16 mouse cellular contexts compared by ENCODE assay signal in the genomic region with DNA sequence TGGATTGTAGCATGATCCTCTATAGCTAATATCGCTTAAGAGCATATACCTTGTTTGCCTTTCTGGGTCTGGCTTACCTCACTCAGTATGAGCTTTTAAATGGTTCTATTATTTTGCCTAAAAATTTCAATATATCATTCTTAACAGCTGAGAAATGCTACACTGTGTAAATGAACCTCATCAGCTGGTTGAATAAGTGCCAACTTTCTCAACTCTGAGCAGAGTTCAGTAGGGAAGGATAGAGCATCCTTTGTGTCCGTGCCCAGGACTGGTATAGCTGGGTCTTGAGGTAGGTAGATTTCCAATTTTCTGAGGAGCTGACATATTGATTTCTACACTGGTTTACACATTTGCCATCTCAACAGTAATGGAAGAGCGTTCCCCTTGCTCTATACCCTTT.
"Had no signal": no experiment of that assay in that cellular context is flagged by ENCODE, and none has a peak within 500 bp of the region (broad histone marks: within the 10 kb centered on the region; RNA-seq: fewer than 3 reads in every experiment).

No protein-coding gene starts in this region.

- H3K27me3 ChIP-seq: neural tube, embryonic 12.5 days; neural tube, embryonic 13.5 days; neural tube, embryonic 15.5 days; stomach, embryonic 15.5 days had no signal

- H3K9me3 ChIP-seq: neural tube, embryonic 12.5 days; neural tube, embryonic 13.5 days; neural tube, embryonic 15.5 days; stomach, embryonic 15.5 days had no signal

- H3K36me3 ChIP-seq: neural tube, embryonic 12.5 days; neural tube, embryonic 13.5 days; neural tube, embryonic 15.5 days; stomach, embryonic 15.5 days had no signal

- H3K27ac ChIP-seq: neural tube, embryonic 12.5 days; neural tube, embryonic 13.5 days; neural tube, embryonic 15.5 days; stomach, embryonic 15.5 days had no signal

- H3K4me1 ChIP-seq: neural tube, embryonic 12.5 days; neural tube, embryonic 13.5 days; neural tube, embryonic 15.5 days; stomach, embryonic 15.5 days had no signal

- DNase-seq: retina, postnatal 1 day; right cerebral cortex, adult 18-20 months; right cerebral cortex, postnatal 14 days; right cerebral cortex, postnatal 25 days; right cerebral cortex, postnatal 4 days; spleen, adult 18-20 months; thymus, adult 18-20 months; thymus, adult 2 months; thymus, postnatal 14 days; thymus, postnatal 25 days; thymus, postnatal 36 days; thymus, postnatal 4 days had no signal

- H3K4me2 ChIP-seq: neural tube, embryonic 12.5 days; neural tube, embryonic 13.5 days; neural tube, embryonic 15.5 days; stomach, embryonic 15.5 days had no signal

- H3K4me3 ChIP-seq: neural tube, embryonic 12.5 days; neural tube, embryonic 13.5 days; neural tube, embryonic 15.5 days; stomach, embryonic 15.5 days had no signal

- H3K9ac ChIP-seq: neural tube, embryonic 12.5 days; neural tube, embryonic 13.5 days; neural tube, embryonic 15.5 days; stomach, embryonic 15.5 days had no signal
